Mouse (Mus musculus) testis, adult 10 weeks (tissue): ENCODE results near the gene Olfr867. TPM values are rescaled to one million over a fixed set of nuclear protein-coding genes. Genes with fewer than 3 reads are reported as not detected.

Experiments used
- polyA plus RNA-seq: library from polyadenylated mRNA; stranded (reverse); fragments of 350-450 nt; fragmentation: Illumina TruSeq; extraction: RNeasy Lipid Tissue Mini Kit (QIAGEN cat#74804); gene quantifications from one replicate; pipeline ENCODE4 v1.2.3, GENCODE M21; 2014; ENCODE audit warnings: low read depth, low replicate concordance

The Olfr867 gene
- polyA plus RNA-seq: not detected

DNA sequence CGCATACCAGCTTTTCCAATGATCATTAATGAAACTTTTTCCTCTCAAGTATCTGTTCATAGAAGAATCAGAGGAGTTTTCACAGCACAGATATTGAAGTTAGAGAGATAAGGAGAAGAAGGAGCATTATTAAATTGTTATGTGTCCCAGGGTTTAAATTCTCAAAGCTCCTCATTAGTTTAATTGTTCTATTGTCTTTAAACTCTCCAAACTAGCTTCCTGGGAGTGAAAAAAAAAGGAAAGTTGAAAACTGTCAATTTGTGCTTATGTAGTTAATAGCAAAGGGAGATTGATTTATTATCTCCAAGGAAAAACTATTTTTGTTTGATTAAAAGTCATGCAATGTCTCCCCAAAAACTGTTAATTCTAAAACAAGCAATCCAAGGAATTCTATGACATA is at the start of gene Olfr867:
Gene Olfr867 (minus strand): TSS at position 101 of the 400 bp plus-strand sequence.

DNA sequence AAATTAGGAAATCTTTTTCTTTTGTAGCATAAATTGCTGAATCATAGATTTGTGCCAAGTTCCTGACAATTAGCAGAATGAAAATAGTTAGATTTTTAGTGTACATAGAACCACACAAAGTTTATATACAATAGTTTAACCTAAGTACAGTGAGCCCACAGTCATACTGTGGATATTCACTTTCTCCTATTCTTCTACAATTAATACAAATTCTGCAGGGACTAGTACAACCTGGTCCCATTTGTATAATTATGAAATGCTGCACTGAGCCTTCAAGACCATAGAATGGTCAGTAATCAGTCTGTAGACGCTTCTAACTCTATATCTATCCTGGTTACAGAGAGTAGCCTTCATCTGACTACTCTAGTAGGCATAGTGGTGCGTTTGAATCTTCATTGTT is 41.0 kb upstream of the Olfr867 start, which contains the start of gene Olfr868:
Gene Olfr868 (plus strand): TSS at position 301 of the 400 bp plus-strand sequence.

DNA sequence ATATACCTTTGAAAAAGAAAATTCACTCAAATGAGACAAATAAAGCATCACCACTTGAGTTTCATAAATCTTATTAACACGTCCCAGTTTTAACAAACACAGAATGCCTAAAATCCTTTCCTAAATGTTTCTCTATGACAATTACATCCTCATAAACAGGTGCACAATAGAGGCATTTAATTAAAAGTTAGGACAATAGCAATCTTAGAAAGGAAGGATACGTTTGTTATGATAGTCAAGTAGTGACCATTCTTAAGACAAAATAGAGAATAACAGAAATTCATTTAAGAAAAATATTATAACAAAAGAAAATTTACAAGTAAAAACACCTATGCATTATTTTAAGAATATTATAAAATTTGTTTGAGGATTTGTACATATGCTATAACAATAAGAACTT is 29.4 kb downstream of the Olfr867 start, which contains the start of gene Olfr866:
Gene Olfr866 (minus strand): TSS at position 101 of the 400 bp plus-strand sequence.

Other genes starting within 250 kb of the Olfr867 start
- not detected for gene Olfr860, start 207.8 kb downstream of the Olfr867 start, polyA plus RNA-seq
- gene Olfr862, start 169.6 kb downstream of the Olfr867 start, polyA plus RNA-seq: not detected
- not detected for gene Olfr77, start 140.7 kb downstream of the Olfr867 start, polyA plus RNA-seq
- not detected for gene Olfr866, start 29.5 kb downstream of the Olfr867 start, polyA plus RNA-seq
- gene Olfr868, start 41.1 kb upstream of the Olfr867 start, polyA plus RNA-seq: not detected
- gene Olfr869, start 71.4 kb upstream of the Olfr867 start, polyA plus RNA-seq: not detected
- gene Olfr870, start 116.5 kb upstream of the Olfr867 start, polyA plus RNA-seq: not detected
- not detected for gene Olfr871, start 154.6 kb upstream of the Olfr867 start, polyA plus RNA-seq
- 1.4 TPM for gene Olfr872, start 179.6 kb upstream of the Olfr867 start, polyA plus RNA-seq
- gene Olfr39, start 224.8 kb upstream of the Olfr867 start, polyA plus RNA-seq: 0.91 TPM
- 0.57 TPM for gene Olfr873, start 241.0 kb upstream of the Olfr867 start, polyA plus RNA-seq